Mouse (Mus musculus): ENCODE measurements around the gene Itgal. TPM values are rescaled to one million over a fixed set of nuclear protein-coding genes. Genes with fewer than 3 reads are reported as not detected.
A peak's percentile ranks its signal among the peaks of the same experiment; 100 is the strongest.
"Not testable (repeated sequence)": the region's sequence is repeated elsewhere in the genome, so short reads cannot be mapped to it uniquely, and the experiment has no call there.

Gene Itgal
- polyA plus RNA-seq (2012; rRNA removed), result 0.47 and 0.49 TPM in 2 replicates

DNA sequence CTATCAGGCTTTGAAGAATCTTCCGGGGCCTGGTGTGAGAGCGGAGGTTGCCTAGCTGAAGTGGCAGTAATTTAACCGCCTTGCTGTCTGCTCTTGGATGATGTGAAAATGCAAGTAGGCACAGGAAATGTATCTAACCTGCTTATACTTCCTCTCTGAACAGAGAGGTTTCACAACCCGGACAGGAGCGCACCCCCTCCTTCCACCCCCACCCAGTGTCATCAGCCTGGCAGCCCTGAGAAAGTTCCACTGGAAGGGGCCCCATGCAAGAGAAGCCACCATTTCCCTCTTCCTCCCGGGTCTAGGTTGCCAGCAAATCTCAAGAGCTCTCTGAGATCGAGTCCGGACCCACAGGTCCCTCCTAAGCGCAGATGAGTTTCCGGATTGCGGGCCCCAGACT lies at the start of gene Itgal:
Gene Itgal (plus strand): TSS at position 163 of the 400 bp plus-strand sequence.
- DNase-seq (ENCODE audit: low read depth), result no peak
- no peak for TF ChIP-seq CTCF (IDR thresholded peaks at IDR 0.05; ENCODE audit: borderline replicate concordance, extremely low read depth, insufficient read depth, insufficient read length)
- no peak for TF ChIP-seq POLR2A (IDR thresholded peaks at IDR 0.05; ENCODE audit: borderline replicate concordance, extremely low read depth, insufficient read depth, insufficient read length, poor library complexity, severe bottlenecking)

DNA sequence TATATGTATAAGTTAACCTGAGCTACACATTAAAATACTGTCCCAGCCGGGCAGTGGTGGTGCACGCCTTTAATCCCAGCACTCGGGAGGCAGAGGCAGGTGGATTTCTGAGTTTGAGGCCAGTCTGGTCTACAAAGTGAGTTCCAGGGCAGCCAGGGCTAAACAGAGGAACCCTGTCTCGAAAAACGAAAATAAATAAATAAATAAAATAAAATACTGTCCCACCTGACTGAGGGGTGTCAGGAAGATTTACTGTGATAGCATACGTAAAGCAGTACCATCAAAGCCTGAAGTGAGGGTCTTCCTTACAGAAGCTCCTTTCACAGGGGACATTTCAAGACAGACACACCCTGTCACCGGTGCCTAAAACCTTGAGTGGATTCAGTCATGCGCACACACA lies 45.5 kb upstream of the Itgal start:
- DNase-seq (ENCODE audit: low read depth), result not testable (repeated sequence)

DNA sequence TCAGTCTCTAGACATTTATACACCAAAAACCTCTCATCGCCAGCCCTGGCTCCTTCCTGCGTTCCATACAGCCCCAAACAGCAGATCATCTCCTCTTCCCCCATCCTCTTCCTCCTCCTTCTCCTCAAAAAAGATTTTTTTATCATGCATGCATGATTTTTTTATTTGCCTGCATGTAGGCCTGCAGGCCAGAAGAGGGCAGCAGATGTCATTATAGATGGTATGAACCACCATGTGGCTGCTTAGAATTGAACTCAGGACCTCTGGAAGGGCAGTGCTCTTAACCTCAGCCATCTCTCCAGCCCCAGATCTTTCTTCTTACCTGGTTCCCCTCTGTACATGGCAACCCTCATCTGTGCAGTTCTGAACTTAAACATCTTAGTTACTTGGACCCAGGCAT lies 43.6 kb upstream of the Itgal start:
- DNase-seq (ENCODE audit: low read depth), result peak; percentile 38

GRCm38 (mm10) chr7:127253341-127253740 lies 42.7 kb upstream of the Itgal start:
- no peak for DNase-seq (ENCODE audit: low read depth)
- TF ChIP-seq POLR2A (IDR thresholded peaks at IDR 0.05; ENCODE audit: borderline replicate concordance, extremely low read depth, insufficient read depth, insufficient read length, poor library complexity, severe bottlenecking) (no peak), CTCF (IDR thresholded peaks at IDR 0.05; ENCODE audit: borderline replicate concordance, extremely low read depth, insufficient read depth, insufficient read length) (no peak)

More for the DNA sequence above, 43.6 kb upstream of the Itgal start:
- no peak for TF ChIP-seq POLR2A (IDR thresholded peaks at IDR 0.05; ENCODE audit: borderline replicate concordance, extremely low read depth, insufficient read depth, insufficient read length, poor library complexity, severe bottlenecking)
- TF ChIP-seq CTCF (IDR thresholded peaks at IDR 0.05; ENCODE audit: borderline replicate concordance, extremely low read depth, insufficient read depth, insufficient read length), result peak; percentile 48; the same call in 1 of the 2 replicates

GRCm38 (mm10) chr7:127253821-127254769 lies 42.0 kb upstream of the Itgal start:
- peak; percentile 78 for TF ChIP-seq POLR2A (IDR thresholded peaks at IDR 0.05; ENCODE audit: borderline replicate concordance, extremely low read depth, insufficient read depth, insufficient read length, poor library complexity, severe bottlenecking)
- TF ChIP-seq CTCF (IDR thresholded peaks at IDR 0.05; ENCODE audit: borderline replicate concordance, extremely low read depth, insufficient read depth, insufficient read length), result no peak
- DNase-seq (ENCODE audit: low read depth), result peak; percentile 100

DNA sequence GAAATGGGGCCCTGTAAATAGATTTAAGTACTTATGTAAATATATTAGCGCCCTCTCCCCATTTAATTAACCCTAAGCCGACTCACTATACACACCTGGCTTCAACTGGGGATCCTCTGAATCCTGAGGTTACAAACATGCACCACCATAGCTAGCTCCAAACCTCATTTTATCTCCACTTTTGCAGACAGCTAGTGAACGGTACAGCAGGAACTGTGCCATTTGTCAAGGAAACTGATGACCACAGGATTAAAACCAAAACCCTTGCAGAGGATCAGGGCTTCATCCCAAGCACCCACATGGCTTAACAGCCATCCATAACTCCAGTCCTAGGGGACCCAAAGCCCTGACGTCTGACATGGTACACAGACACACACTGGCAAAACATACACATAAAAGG lies 41.1 kb upstream of the Itgal start:
- DNase-seq (ENCODE audit: low read depth), result no peak
- TF ChIP-seq POLR2A (IDR thresholded peaks at IDR 0.05; ENCODE audit: borderline replicate concordance, extremely low read depth, insufficient read depth, insufficient read length, poor library complexity, severe bottlenecking), result no peak
- no peak for TF ChIP-seq CTCF (IDR thresholded peaks at IDR 0.05; ENCODE audit: borderline replicate concordance, extremely low read depth, insufficient read depth, insufficient read length)

- DNase-seq (ENCODE audit: low read depth), result no peak
- no peak for TF ChIP-seq CTCF (IDR thresholded peaks at IDR 0.05; ENCODE audit: borderline replicate concordance, extremely low read depth, insufficient read depth, insufficient read length)
- TF ChIP-seq POLR2A (IDR thresholded peaks at IDR 0.05; ENCODE audit: borderline replicate concordance, extremely low read depth, insufficient read depth, insufficient read length, poor library complexity, severe bottlenecking), result no peak
Measured at GRCm38 (mm10) chr7:127255965-127256364, 40.1 kb upstream of the Itgal start.

DNA sequence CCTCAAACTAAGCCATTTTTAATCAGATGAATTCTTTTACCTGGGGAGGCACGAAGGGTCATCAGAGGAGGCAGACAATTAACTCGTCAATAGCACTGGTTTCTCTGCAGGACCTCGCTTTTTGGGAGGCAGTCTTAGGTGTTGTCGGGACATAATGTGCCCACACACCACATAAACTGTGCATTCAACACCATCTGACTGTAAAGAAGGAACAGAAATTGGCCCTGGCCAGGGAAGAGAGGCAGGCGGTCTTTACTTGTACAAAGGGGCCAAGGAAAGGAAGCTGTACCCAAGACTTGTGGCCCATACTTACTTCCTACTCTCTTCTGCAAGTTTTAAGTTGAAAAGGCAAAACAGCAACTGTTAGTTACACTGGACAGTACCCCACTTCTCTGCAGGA lies 39.5 kb upstream of the Itgal start:
- no peak for DNase-seq (ENCODE audit: low read depth)
- no peak for TF ChIP-seq POLR2A (IDR thresholded peaks at IDR 0.05; ENCODE audit: borderline replicate concordance, extremely low read depth, insufficient read depth, insufficient read length, poor library complexity, severe bottlenecking)
- TF ChIP-seq CTCF (IDR thresholded peaks at IDR 0.05; ENCODE audit: borderline replicate concordance, extremely low read depth, insufficient read depth, insufficient read length), result no peak

GRCm38 (mm10) chr7:127259186-127259905 lies 36.7 kb upstream of the Itgal start:
- DNase-seq (ENCODE audit: low read depth), result no peak
- no peak for TF ChIP-seq POLR2A (IDR thresholded peaks at IDR 0.05; ENCODE audit: borderline replicate concordance, extremely low read depth, insufficient read depth, insufficient read length, poor library complexity, severe bottlenecking)
- TF ChIP-seq CTCF (IDR thresholded peaks at IDR 0.05; ENCODE audit: borderline replicate concordance, extremely low read depth, insufficient read depth, insufficient read length), result no peak

- peak; percentile 100 for DNase-seq (ENCODE audit: low read depth)
- TF ChIP-seq POLR2A (IDR thresholded peaks at IDR 0.05; ENCODE audit: borderline replicate concordance, extremely low read depth, insufficient read depth, insufficient read length, poor library complexity, severe bottlenecking), result peak; percentile 85
- TF ChIP-seq CTCF (IDR thresholded peaks at IDR 0.05; ENCODE audit: borderline replicate concordance, extremely low read depth, insufficient read depth, insufficient read length), result peak; percentile 86
Measured at GRCm38 (mm10) chr7:127260309-127261111, 35.5 kb upstream of the Itgal start, which contains the start of gene Dctpp1. Gene Dctpp1 (minus strand): TSS chr7:127260709.
